ENCODE assay signal across 10 mouse cellular contexts in genomic region chr11:4638261-4638660, GRCm38 (mm10). TPM values are rescaled to one million over a fixed set of nuclear protein-coding genes. Genes with fewer than 3 reads are reported as not detected.
A peak's percentile ranks its signal among the peaks of the same experiment; 100 is the strongest.
DNase-seq lines count a peak whose midpoint lies in the region; ATAC-seq and TF ChIP-seq lines count a peak whose summit lies in the region.
"Had no signal": no experiment of that assay in that cellular context is flagged by ENCODE, and none has a peak within 500 bp of the region (broad histone marks: within the 10 kb centered on the region; RNA-seq: fewer than 3 reads in every experiment).

No protein-coding gene starts in this region.

- H3K4me1 ChIP-seq in heart, embryonic 10.5 days: peaks cover 26% of the 10 kb centered on the region
- H3K4me1 ChIP-seq in CH12.LX (ENCODE audit: control insufficient read depth in 1 of 2, insufficient read depth in 2 of 2): peaks cover 7 to 23% of the 10 kb centered on the region in 2 experiments; a peak in 3 of 4 replicates
- H3K4me1 ChIP-seq in forebrain, embryonic 13.5 days: peaks cover 14% of the 10 kb centered on the region
- H3K4me1 ChIP-seq in liver, embryonic 15.5 days (replicated peaks): peaks cover 53% of the 10 kb centered on the region

- H3K9ac ChIP-seq in CH12.LX (ENCODE audit: insufficient read depth, low read depth): peak overlapping the region; percentile 77
- H3K9ac ChIP-seq in forebrain, embryonic 13.5 days: peak overlapping the region; percentile 85
- H3K9ac ChIP-seq in liver, embryonic 15.5 days: peak overlapping the region; percentile 72

- no peak for TF ChIP-seq RAD21 in CH12.LX (IDR thresholded peaks at IDR 0.05; ENCODE audit: low read depth, low read length)

- no peak for DNase-seq in heart, embryonic 10.5 days (ENCODE audit: low spot score)
- no peak for DNase-seq in heart, adult 9 months (ENCODE audit: low spot score in 2 of 2)
- no peak for DNase-seq in CH12.LX (ENCODE audit: extremely low read depth)
- no peak for DNase-seq in B cell, adult 2 months
- no peak for DNase-seq in frontal cortex, postnatal 25 days (ENCODE audit: low spot score in 2 of 2)
- DNase-seq in right cerebral cortex, adult 2 months (ENCODE audit: low spot score in 2 of 2): no peak
- DNase-seq: lung, postnatal 10 days had no signal

- H3K4me3 ChIP-seq in heart, embryonic 10.5 days: peak overlapping the region; percentile 94
- peak overlapping the region; percentile 79 to 100 (median 87) for H3K4me3 ChIP-seq in CH12.LX (replicated peaks in 1 of 3; ENCODE audit: low read depth in 2 of 3, low read length in 2 of 3, poor library complexity in 1 of 3)
- H3K4me3 ChIP-seq in forebrain, embryonic 13.5 days: peak overlapping the region; percentile 88
- peak overlapping the region; percentile 77 for H3K4me3 ChIP-seq in liver, embryonic 15.5 days (replicated peaks)

- dilution Hi-C loops in CH12.LX (cut with MboI; ENCODE audit: extremely low pct_ligation_motif_present, extremely low pct_unique_long_range_greater_than_20kb, low sequenced_read_pairs): no loop called here

- peak; percentile 22; the same call in 1 of the 2 replicates for ATAC-seq in forebrain, embryonic 13.5 days
- peak; percentile 23 for ATAC-seq in liver, embryonic 15.5 days (ENCODE audit: insufficient read depth)

- WGBS in heart, embryonic 10.5 days: 17% methylated on average over 7 of the region's 7 CpGs
- 25% methylated on average over 7 of the region's 7 CpGs for WGBS in forebrain, embryonic 13.5 days
- WGBS in liver, embryonic 15.5 days (ENCODE audit: insufficient replicate concordance): 11% methylated on average over 7 of the region's 7 CpGs

- peak overlapping the region; percentile 74 for H3K4me2 ChIP-seq in CH12.LX (ENCODE audit: insufficient read depth, low read depth, poor library complexity, severe bottlenecking)
- peak overlapping the region; percentile 83 for H3K4me2 ChIP-seq in forebrain, embryonic 13.5 days
- H3K4me2 ChIP-seq in liver, embryonic 15.5 days: peak overlapping the region; percentile 78

- H3K79me2 ChIP-seq in CH12.LX (replicated peaks; ENCODE audit: control insufficient read depth, extremely low read depth, insufficient read depth, poor library complexity, severe bottlenecking): peaks cover 31% of the 10 kb centered on the region

- no peak for TF ChIP-seq CTCF in CH12.LX (conservative IDR thresholded peaks at IDR 0.05 in 1 of 2, IDR thresholded peaks at IDR 0.05 in 1 of 2; ENCODE audit: low read depth in 2 of 2, low read length in 2 of 2)

- H3K27me3 ChIP-seq in heart, embryonic 10.5 days (ENCODE audit: insufficient read depth, poor library complexity, severe bottlenecking): no peaks in the 10 kb centered on the region
- peaks cover 11% of the 10 kb centered on the region for H3K27me3 ChIP-seq in CH12.LX (replicated peaks)
- H3K27me3 ChIP-seq in forebrain, embryonic 13.5 days: no peaks in the 10 kb centered on the region
- H3K27me3 ChIP-seq in liver, embryonic 15.5 days: no peaks in the 10 kb centered on the region
- H3K27me3 ChIP-seq: Patski had no signal

- H3K27ac ChIP-seq in heart, embryonic 10.5 days: peak overlapping the region; percentile 91
- 0 out of 2 replicates have a peak overlapping the region, but pooled peaks have one; percentile 19 for H3K27ac ChIP-seq in CH12.LX (ENCODE audit: insufficient read depth, low read depth)
- no peak overlapping the region for H3K27ac ChIP-seq in forebrain, embryonic 13.5 days
- H3K27ac ChIP-seq in liver, embryonic 15.5 days (replicated peaks): peak overlapping the region; percentile 91

- in situ Hi-C loops in CH12.LX (cut with MboI; ENCODE audit: low pct_ligation_motif_present, low pct_unique_long_range_greater_than_20kb, low sequenced_read_pairs): loop anchor here (5.0 kb wide), 1 partner anchor 41 kb away; no protein-coding TSS in a partner anchor

- no peaks in the 10 kb centered on the region for H3K9me3 ChIP-seq in heart, embryonic 10.5 days
- H3K9me3 ChIP-seq in CH12.LX (replicated peaks; ENCODE audit: low read length): no peaks in the 10 kb centered on the region
- no peaks in the 10 kb centered on the region for H3K9me3 ChIP-seq in forebrain, embryonic 13.5 days (replicated peaks)
- H3K9me3 ChIP-seq in liver, embryonic 15.5 days (replicated peaks): no peaks in the 10 kb centered on the region

- TF ChIP-seq EP300 in CH12.LX (IDR thresholded peaks at IDR 0.05; ENCODE audit: low read length): no peak

- peaks cover 14% of the 10 kb centered on the region; the same call in 1 of the 2 replicates for H3K36me3 ChIP-seq in heart, embryonic 10.5 days
- H3K36me3 ChIP-seq in CH12.LX (replicated peaks in 1 of 2; ENCODE audit: control insufficient read depth in 1 of 2, insufficient read depth in 1 of 2, low read length in 1 of 2): peaks cover 15 to 39% of the 10 kb centered on the region in 2 experiments
- H3K36me3 ChIP-seq in forebrain, embryonic 13.5 days (ENCODE audit: poor library complexity, severe bottlenecking): 0 out of 2 replicates have a peak, but pooled peaks cover 8% of the 10 kb centered on the region
- H3K36me3 ChIP-seq in liver, embryonic 15.5 days (replicated peaks): peaks cover 21% of the 10 kb centered on the region; the same call in 1 of the 2 replicates

- no peak for TF ChIP-seq POLR2A in CH12.LX (IDR thresholded peaks at IDR 0.05; ENCODE audit: low read depth, low read length)

TF ChIP-seq in CH12.LX, 34 proteins besides CTCF, POLR2A, EP300 and RAD21:
- TF ChIP-seq TCF12 (IDR thresholded peaks at IDR 0.05; ENCODE audit: low read depth, low read length) (no peak), TBP (conservative IDR thresholded peaks at IDR 0.05; ENCODE audit: low read depth, low read length) (no peak)

RNA-seq across cellular contexts. Expression of gene Ascc2, which starts 0.7 kb away (rescaled TPM):
- polyA plus RNA-seq in heart, embryonic 10.5 days (2016; fragmentation: Nextera tagmentation; extraction: Ambion mirVana): 32.2 and 36.1 TPM in 2 replicates
- 34.6 and 37.2 TPM in 2 replicates for total RNA-seq in CH12.LX (2012; rRNA removed)
- total RNA-seq in CH12.LX (2014; rRNA removed): 25.1 and 26.0 TPM in 2 replicates
- polyA plus RNA-seq in CH12.LX (2012; ENCODE audit: insufficient read length, low read depth): 50.4 and 52.9 TPM in 2 replicates
- 25.2 and 27.3 TPM in 2 replicates for polyA plus RNA-seq in forebrain, embryonic 13.5 days (2015; fragmentation: Nextera tagmentation; extraction: Ambion mirVana)
- polyA plus RNA-seq in liver, embryonic 15.5 days (2015; fragmentation: Nextera tagmentation; extraction: Ambion mirVana): 17.9 and 18.4 TPM in 2 replicates

RNA-seq across cellular contexts. Expression of gene Gm11032, which starts 18.4 kb away (rescaled TPM):
- not detected in 2 replicates for polyA plus RNA-seq in heart, embryonic 10.5 days (2016; fragmentation: Nextera tagmentation; extraction: Ambion mirVana)
- total RNA-seq in CH12.LX (2012; rRNA removed) (not detected in 2 replicates), CH12.LX (2014; rRNA removed) (not detected in 2 replicates)
- polyA plus RNA-seq in CH12.LX (2012; ENCODE audit: insufficient read length, low read depth): not detected in 2 replicates
- not detected in 2 replicates for polyA plus RNA-seq in forebrain, embryonic 13.5 days (2015; fragmentation: Nextera tagmentation; extraction: Ambion mirVana)
- not detected in 2 replicates for polyA plus RNA-seq in liver, embryonic 15.5 days (2015; fragmentation: Nextera tagmentation; extraction: Ambion mirVana)
- polyA plus RNA-seq: Patski had no signal

RNA-seq across cellular contexts. Expression of gene Mtmr3, which starts 43.6 kb away (rescaled TPM):
- polyA plus RNA-seq in heart, embryonic 10.5 days (2016; fragmentation: Nextera tagmentation; extraction: Ambion mirVana): 23.7 and 28.0 TPM in 2 replicates
- total RNA-seq in CH12.LX (2012; rRNA removed) (46.3 and 53.8 TPM in 2 replicates), CH12.LX (2014; rRNA removed) (31.7 and 32.6 TPM in 2 replicates)
- polyA plus RNA-seq in CH12.LX (2012; ENCODE audit: insufficient read length, low read depth): 30.3 and 32.5 TPM in 2 replicates
- polyA plus RNA-seq in forebrain, embryonic 13.5 days (2015; fragmentation: Nextera tagmentation; extraction: Ambion mirVana): 32.2 and 36.0 TPM in 2 replicates
- 32.5 and 36.6 TPM in 2 replicates for polyA plus RNA-seq in liver, embryonic 15.5 days (2015; fragmentation: Nextera tagmentation; extraction: Ambion mirVana)
